ENCODE assay signal across 13 mouse cellular contexts in genomic region chr1:165643735-165644134, GRCm38 (mm10). TPM values are rescaled to one million over a fixed set of nuclear protein-coding genes. Genes with fewer than 3 reads are reported as not detected.
DNase-seq lines count a peak whose midpoint lies in the region; ATAC-seq lines count a peak whose summit lies in the region.
"Had no signal": no experiment of that assay in that cellular context is flagged by ENCODE, and none has a peak within 500 bp of the region (broad histone marks: within the 10 kb centered on the region; RNA-seq: fewer than 3 reads in every experiment).

No protein-coding gene starts in this region.

- DNase-seq in cerebellum, adult 9-10 months = peak; percentile 33
- DNase-seq in cerebellum, postnatal 10 days = no peak
- no peak for DNase-seq in kidney, postnatal 36 days
- no peak for DNase-seq in neural tube, embryonic 10.5 days (ENCODE audit: extremely low spot score, low spot score)
- DNase-seq in thymus, postnatal 4 days = no peak
- DNase-seq in testis, postnatal 10 days (ENCODE audit: low spot score) = no peak
- DNase-seq: thymus, adult 18-20 months had no signal

- no peaks in the 10 kb centered on the region for H3K27me3 ChIP-seq in kidney, embryonic 15.5 days
- no peaks in the 10 kb centered on the region for H3K27me3 ChIP-seq in neural tube, embryonic 15.5 days (replicated peaks)
- H3K27me3 ChIP-seq: forebrain, embryonic 12.5 days; neural tube, embryonic 12.5 days had no signal

- H3K9me3 ChIP-seq in kidney, embryonic 15.5 days (replicated peaks) = no peaks in the 10 kb centered on the region
- no peaks in the 10 kb centered on the region for H3K9me3 ChIP-seq in neural tube, embryonic 15.5 days (replicated peaks)
- H3K9me3 ChIP-seq: forebrain, embryonic 12.5 days; neural tube, embryonic 12.5 days had no signal

- no peak overlapping the region for H3K9ac ChIP-seq in kidney, embryonic 15.5 days
- no peak overlapping the region for H3K9ac ChIP-seq in neural tube, embryonic 15.5 days (replicated peaks)

- H3K4me2 ChIP-seq in kidney, embryonic 15.5 days = 0 out of 2 replicates have a peak overlapping the region, but pooled peaks have one; percentile 81
- H3K4me2 ChIP-seq in neural tube, embryonic 15.5 days = peak overlapping the region; percentile 68; the same call in 1 of the 2 replicates

- H3K4me3 ChIP-seq in kidney, embryonic 15.5 days (replicated peaks) = no peak overlapping the region
- H3K4me3 ChIP-seq in neural tube, embryonic 15.5 days (replicated peaks) = no peak overlapping the region

- 69% methylated on average over 5 of the region's 5 CpGs for WGBS in kidney, embryonic 15.5 days
- 77% methylated on average over 5 of the region's 5 CpGs for WGBS in neural tube, embryonic 15.5 days

- H3K36me3 ChIP-seq in kidney, embryonic 15.5 days = peaks cover 11% of the 10 kb centered on the region
- H3K36me3 ChIP-seq in neural tube, embryonic 15.5 days = no peaks in the 10 kb centered on the region
- H3K36me3 ChIP-seq: forebrain, embryonic 12.5 days; neural tube, embryonic 12.5 days had no signal

- peaks cover 2% of the 10 kb centered on the region; the same call in 1 of the 2 replicates for H3K4me1 ChIP-seq in kidney, embryonic 15.5 days
- H3K4me1 ChIP-seq in neural tube, embryonic 15.5 days = 0 out of 2 replicates have a peak, but pooled peaks cover 5% of the 10 kb centered on the region
- H3K4me1 ChIP-seq: forebrain, embryonic 12.5 days; neural tube, embryonic 12.5 days had no signal

- ATAC-seq in kidney, embryonic 15.5 days (replicated peaks; ENCODE audit: low FRiP score) = no peak
- ATAC-seq in neural tube, embryonic 15.5 days (ENCODE audit: low FRiP score) = no peak
- ATAC-seq: inflammation-experienced regulatory T-cells, adult 6 months had no signal

- no peak overlapping the region for H3K27ac ChIP-seq in kidney, embryonic 15.5 days
- H3K27ac ChIP-seq in neural tube, embryonic 15.5 days (replicated peaks) = no peak overlapping the region
- H3K27ac ChIP-seq: liver, embryonic 14.5 days; neural tube, embryonic 12.5 days had no signal

RNA-seq across cellular contexts. Expression of gene Mpzl1, which starts 9.4 kb away (rescaled TPM):
- polyA plus RNA-seq in kidney, embryonic 15.5 days (2015; fragmentation: Nextera tagmentation; extraction: Ambion mirVana) = 203 and 207 TPM in 2 replicates
- polyA plus RNA-seq in neural tube, embryonic 15.5 days (2015; fragmentation: Nextera tagmentation; extraction: Ambion mirVana) = 159 and 163 TPM in 2 replicates
